Mouse (Mus musculus) liver, embryonic 16.5 days (tissue): ENCODE results near the gene Armh3. TPM values are rescaled to one million over a fixed set of nuclear protein-coding genes. Genes with fewer than 3 reads are reported as not detected.
A peak's percentile ranks its signal among the peaks of the same experiment; 100 is the strongest.

Source experiments
- ATAC-seq: fragments of 200-750 bp; cut with Nextera tagmentation; 2 replicates; pipeline ENCODE4 v1.8.0; 2017; ENCODE audit warnings: low read depth, mild to moderate bottlenecking, moderate number of reproducible peaks, moderate library complexity
- H3K27ac ChIP-seq: fragments of 300-500 bp; sonication (generic); 2 replicates; pipeline ENCODE4 v1.5.1; 2014; ENCODE audit warnings: mild to moderate bottlenecking, low read length
- H3K27me3 ChIP-seq: fragments of 300-500 bp; sonication (generic); 2 replicates; pipeline ENCODE4 v1.6.1; 2014; ENCODE audit warnings: low read depth, low read length, mixed read lengths; ENCODE audit not compliant: control insufficient read depth, insufficient read depth
- H3K36me3 ChIP-seq: fragments of 300-500 bp; sonication (generic); 2 replicates; pipeline ENCODE4 v1.6.1; 2014; ENCODE audit warnings: mild to moderate bottlenecking; ENCODE audit not compliant: control insufficient read depth, insufficient read depth
- H3K4me1 ChIP-seq: fragments of 300-500 bp; sonication (generic); 2 replicates; pipeline ENCODE4 v1.6.1; 2014; ENCODE audit warnings: low read depth, low read length, mixed read lengths; ENCODE audit not compliant: control insufficient read depth
- H3K4me2 ChIP-seq: fragments of 300-500 bp; sonication (generic); 2 replicates; pipeline ENCODE4 v1.6.1; 2014; ENCODE audit warnings: low read depth, low read length, mixed read lengths
- H3K4me3 ChIP-seq: fragments of 300-500 bp; sonication (generic); 2 replicates; pipeline ENCODE4 v1.5.1; 2014; ENCODE audit warnings: low read depth, mild to moderate bottlenecking, low read length
- H3K9ac ChIP-seq: fragments of 300-500 bp; sonication (generic); 2 replicates; pipeline ENCODE4 v1.6.1; 2014; ENCODE audit warnings: low read depth, low read length
- H3K9me3 ChIP-seq: fragments of 300-500 bp; sonication (generic); replicated peaks from 2 replicates; pipeline ENCODE4 v1.6.1; 2016; ENCODE audit warnings: low read length; ENCODE audit not compliant: control insufficient read depth
- WGBS: fragments of 180-500 bp; shearing (Covaris S2); extraction: QIAGEN DNeasy Blood & Tissue Kit; methylation state at CpG from one replicate; pipeline ENCODE4 v1.1.7; 2014; ENCODE audit not compliant: insufficient replicate concordance; 5-methylcytosine and 5-hydroxymethylcytosine counted together
- polyA plus RNA-seq: library from polyadenylated mRNA; unstranded; fragments of >200 nt; fragmentation: Nextera tagmentation; extraction: Ambion mirVana; gene quantifications from 2 replicates; pipeline ENCODE4 v1.2.1, GENCODE M21; 2015

Gene Armh3
- 4.0 and 4.7 TPM in 2 replicates for polyA plus RNA-seq

GRCm38 (mm10) chr19:45997785-45998693, at the start of gene Armh3:
Gene Armh3, minus strand, starts transcription at chr19:45998488.
- Histone ChIP-seq H3K4me3 (peak within 1 kb of the TSS; percentile 90), H3K4me1 (peaks cover 18% of the 10 kb centered on the region), H3K9me3 (no peaks in the 10 kb centered on the region), H3K9ac (peak within 1 kb of the TSS; percentile 87), H3K27ac (peak within 1 kb of the TSS; percentile 92), H3K27me3 (no peaks in the 10 kb centered on the region), H3K4me2 (peak within 1 kb of the TSS; percentile 63), H3K36me3 (no peaks in the 10 kb centered on the region)
- 1% methylated on average over 68 of the region's 76 CpGs for WGBS
- ATAC-seq = peak; percentile 97

GRCm38 (mm10) chr19:46047426-46047825, 49.1 kb upstream of the Armh3 start:
- WGBS = 81% methylated on average over 2 of the region's 2 CpGs
- H3K9me3 ChIP-seq = no peaks in the 10 kb centered on the region
- no peak overlapping the region for H3K4me2 ChIP-seq
- H3K4me1 ChIP-seq = peaks cover 37% of the 10 kb centered on the region
- H3K4me3 ChIP-seq = no peak overlapping the region
- H3K27me3 ChIP-seq = peaks cover 4% of the 10 kb centered on the region; the same call in 1 of the 2 replicates
- no peaks in the 10 kb centered on the region for H3K36me3 ChIP-seq
- H3K27ac ChIP-seq = no peak overlapping the region
- no peak for ATAC-seq
- no peak overlapping the region for H3K9ac ChIP-seq

GRCm38 (mm10) chr19:46046621-46047025, 48.3 kb upstream of the Armh3 start:
- H3K4me3 ChIP-seq = no peak overlapping the region
- H3K4me1 ChIP-seq = peaks cover 45% of the 10 kb centered on the region
- WGBS = 2% methylated on average over 10 of the region's 10 CpGs
- no peaks in the 10 kb centered on the region for H3K9me3 ChIP-seq
- H3K27me3 ChIP-seq = peaks cover 4% of the 10 kb centered on the region; the same call in 1 of the 2 replicates
- no peak overlapping the region for H3K4me2 ChIP-seq
- no peaks in the 10 kb centered on the region for H3K36me3 ChIP-seq
- no peak overlapping the region for H3K27ac ChIP-seq
- no peak for ATAC-seq
- H3K9ac ChIP-seq = no peak overlapping the region

GRCm38 (mm10) chr19:46045696-46046311, 47.5 kb upstream of the Armh3 start:
- peaks cover 54% of the 10 kb centered on the region for H3K4me1 ChIP-seq
- no peaks in the 10 kb centered on the region for H3K36me3 ChIP-seq
- peak; percentile 6 for ATAC-seq
- H3K27ac ChIP-seq = peak overlapping the region; percentile 85
- peak overlapping the region; percentile 88 for H3K9ac ChIP-seq
- peak overlapping the region; percentile 96 for H3K4me2 ChIP-seq
- 4% methylated on average over 7 of the region's 7 CpGs for WGBS
- H3K27me3 ChIP-seq = peaks cover 4% of the 10 kb centered on the region; the same call in 1 of the 2 replicates
- H3K9me3 ChIP-seq = no peaks in the 10 kb centered on the region
- peak overlapping the region; percentile 84 for H3K4me3 ChIP-seq

GRCm38 (mm10) chr19:46044993-46045695, 46.9 kb upstream of the Armh3 start, which contains the start of gene Ldb1:
Gene Ldb1, minus strand, starts transcription at chr19:46045214.
- Histone ChIP-seq H3K4me2 (peak within 1 kb of the TSS; percentile 96), H3K4me3 (peak within 1 kb of the TSS; percentile 84), H3K4me1 (peaks cover 59% of the 10 kb centered on the region), H3K9me3 (no peaks in the 10 kb centered on the region), H3K27ac (peak within 1 kb of the TSS; percentile 85), H3K36me3 (no peaks in the 10 kb centered on the region), H3K9ac (peak within 1 kb of the TSS; percentile 88), H3K27me3 (peaks cover 4% of the 10 kb centered on the region; the same call in 1 of the 2 replicates)
- ATAC-seq = peak; percentile 74
- under 1% methylated on average over 65 of the region's 84 CpGs for WGBS

- Histone ChIP-seq H3K9ac (peak within 1 kb of the TSS; percentile 88), H3K36me3 (no peaks in the 10 kb centered on the region), H3K9me3 (no peaks in the 10 kb centered on the region), H3K4me3 (peak within 1 kb of the TSS; percentile 84), H3K27me3 (peaks cover 4% of the 10 kb centered on the region; the same call in 1 of the 2 replicates), H3K27ac (peak within 1 kb of the TSS; percentile 85), H3K4me2 (peak within 1 kb of the TSS; percentile 96), H3K4me1 (peaks cover 63% of the 10 kb centered on the region)
- ATAC-seq = no peak
- 3% methylated on average over 33 of the region's 34 CpGs for WGBS
Observed at GRCm38 (mm10) chr19:46044271-46044992, 46.1 kb upstream of the Armh3 start, which contains the start of gene Pprc1. Gene Pprc1, plus strand, starts transcription at chr19:46044886.

- peak overlapping the region; percentile 12; the same call in 1 of the 2 replicates for H3K27ac ChIP-seq
Observed at GRCm38 (mm10) chr19:46043380-46043779, 45.1 kb upstream of the Armh3 start.

GRCm38 (mm10) chr19:46042476-46043011, 44.3 kb upstream of the Armh3 start:
- Histone ChIP-seq H3K4me2 (peak overlapping the region; percentile 96), H3K9ac (peak overlapping the region; percentile 56), H3K4me3 (peak overlapping the region; percentile 27), H3K36me3 (no peaks in the 10 kb centered on the region), H3K27ac (peak overlapping the region; percentile 70), H3K4me1 (peaks cover 72% of the 10 kb centered on the region), H3K27me3 (peaks cover 4% of the 10 kb centered on the region; the same call in 1 of the 2 replicates), H3K9me3 (no peaks in the 10 kb centered on the region)
- no peak for ATAC-seq
- 7% methylated on average over 4 of the region's 6 CpGs for WGBS

More at GRCm38 (mm10) chr19:46043380-46043779, 45.1 kb upstream of the Armh3 start:
- Histone ChIP-seq H3K36me3 (no peaks in the 10 kb centered on the region), H3K9me3 (no peaks in the 10 kb centered on the region), H3K4me2 (peak overlapping the region; percentile 96), H3K4me1 (peaks cover 66% of the 10 kb centered on the region), H3K4me3 (no peak overlapping the region; the same call in 1 of the 2 replicates), H3K9ac (no peak overlapping the region), H3K27me3 (peaks cover 4% of the 10 kb centered on the region; the same call in 1 of the 2 replicates)
- 55% methylated on average over 7 of the region's 7 CpGs for WGBS
- no peak for ATAC-seq
